Mouse (Mus musculus) 3T3-L1 (cell line): Measurements from ENCODE around the gene Gart.
A peak's percentile ranks its signal among the peaks of the same experiment; 100 is the strongest.

Experiments
- DNase-seq: peaks from one replicate; pipeline ENCODE4 v3.0.0-alpha.2; 2015; ENCODE audit warnings: low read depth, low spot score

The Gart gene

GRCm38 (mm10) chr16:91609501-91610245 is 37.1 kb downstream of the Gart start:
- peak; percentile 71 for DNase-seq

DNA sequence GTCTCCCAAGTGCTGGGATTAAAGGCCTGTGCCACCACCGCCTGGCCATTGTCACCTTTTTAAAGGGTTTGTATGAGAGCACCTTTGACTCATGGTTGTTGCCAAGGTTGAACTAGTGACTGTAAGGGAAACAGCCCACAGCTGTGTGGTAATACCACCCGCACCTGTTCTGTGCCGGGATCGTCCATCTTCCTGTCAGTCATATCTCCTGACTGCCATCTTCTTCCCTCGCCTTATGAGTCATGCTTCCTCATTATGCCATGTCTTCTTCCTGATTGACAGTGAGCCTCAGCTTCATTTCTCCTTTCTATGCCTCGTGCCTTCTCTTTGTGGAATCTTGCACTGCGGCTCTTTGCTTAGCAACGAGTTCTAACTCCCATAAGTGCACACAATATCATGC is 39.8 kb downstream of the Gart start:
- DNase-seq: no peak

DNA sequence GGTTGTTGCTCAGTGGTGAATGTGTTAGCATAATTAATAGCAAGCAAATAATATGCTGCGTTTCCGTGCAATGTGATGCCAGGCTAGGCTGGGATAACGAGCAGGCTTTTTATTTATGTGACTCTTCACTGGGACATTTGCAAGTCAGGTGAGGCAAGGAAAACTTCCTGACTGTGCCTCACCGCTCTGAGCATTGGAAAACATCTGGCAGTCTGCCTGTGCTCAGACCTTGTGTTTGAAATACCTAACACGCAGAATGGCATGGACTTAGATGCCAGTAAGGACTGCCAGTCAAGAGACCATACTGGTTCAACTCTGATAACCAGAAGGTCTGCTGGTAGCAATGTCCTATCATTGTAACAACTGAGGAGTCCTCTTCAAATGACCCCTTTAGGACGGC is 41.6 kb downstream of the Gart start:
- DNase-seq: no peak

DNA sequence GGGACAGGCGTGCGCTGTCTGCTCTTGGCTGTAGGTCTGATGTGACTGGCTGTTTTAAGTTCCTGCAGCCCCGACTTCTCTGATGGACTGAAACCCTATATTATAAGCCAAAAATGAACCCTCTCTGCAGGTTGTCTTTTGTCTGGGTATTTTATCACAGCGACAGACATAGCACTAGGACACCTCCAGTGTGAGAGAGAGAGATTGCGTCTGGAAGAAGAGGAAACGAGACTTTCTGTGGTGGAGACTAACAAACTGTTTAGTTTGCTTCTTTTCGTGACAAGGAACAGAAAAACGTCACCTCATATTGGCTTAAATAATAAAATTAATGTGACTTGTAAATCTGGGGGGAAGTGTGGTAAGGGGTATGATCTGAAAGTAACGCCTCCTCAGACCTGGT is 45.1 kb downstream of the Gart start:
- DNase-seq: no peak

DNA sequence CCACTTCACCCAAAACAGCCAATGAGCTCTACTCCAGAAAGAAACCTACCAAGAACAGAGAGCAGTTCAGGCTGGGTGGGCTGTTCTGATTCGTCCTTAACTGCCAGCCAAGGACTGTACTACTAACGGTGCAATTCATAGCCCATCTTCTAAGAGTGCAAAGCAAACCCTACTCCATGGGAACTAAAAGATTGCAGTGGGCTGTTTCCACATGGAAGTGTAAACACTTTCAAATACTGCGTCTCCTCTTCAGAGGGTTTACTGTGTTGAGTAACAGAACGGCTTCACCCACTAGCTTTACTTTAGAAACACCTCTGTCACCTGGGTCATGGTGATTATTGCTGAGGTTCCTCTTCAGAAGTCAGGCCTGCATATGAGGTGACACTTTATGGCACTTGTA is 45.7 kb downstream of the Gart start:
- DNase-seq: no peak

- DNase-seq: peak; percentile 56
These were observed 47.5 kb downstream of the Gart start for GRCm38 (mm10) chr16:91599242-91599641.

GRCm38 (mm10) chr16:91597672-91598010 is 49.1 kb downstream of the Gart start, which contains the start of gene Tmem50b:
Gene Tmem50b, minus strand, starts transcription at chr16:91597800.
- DNase-seq: peak; percentile 97

DNA sequence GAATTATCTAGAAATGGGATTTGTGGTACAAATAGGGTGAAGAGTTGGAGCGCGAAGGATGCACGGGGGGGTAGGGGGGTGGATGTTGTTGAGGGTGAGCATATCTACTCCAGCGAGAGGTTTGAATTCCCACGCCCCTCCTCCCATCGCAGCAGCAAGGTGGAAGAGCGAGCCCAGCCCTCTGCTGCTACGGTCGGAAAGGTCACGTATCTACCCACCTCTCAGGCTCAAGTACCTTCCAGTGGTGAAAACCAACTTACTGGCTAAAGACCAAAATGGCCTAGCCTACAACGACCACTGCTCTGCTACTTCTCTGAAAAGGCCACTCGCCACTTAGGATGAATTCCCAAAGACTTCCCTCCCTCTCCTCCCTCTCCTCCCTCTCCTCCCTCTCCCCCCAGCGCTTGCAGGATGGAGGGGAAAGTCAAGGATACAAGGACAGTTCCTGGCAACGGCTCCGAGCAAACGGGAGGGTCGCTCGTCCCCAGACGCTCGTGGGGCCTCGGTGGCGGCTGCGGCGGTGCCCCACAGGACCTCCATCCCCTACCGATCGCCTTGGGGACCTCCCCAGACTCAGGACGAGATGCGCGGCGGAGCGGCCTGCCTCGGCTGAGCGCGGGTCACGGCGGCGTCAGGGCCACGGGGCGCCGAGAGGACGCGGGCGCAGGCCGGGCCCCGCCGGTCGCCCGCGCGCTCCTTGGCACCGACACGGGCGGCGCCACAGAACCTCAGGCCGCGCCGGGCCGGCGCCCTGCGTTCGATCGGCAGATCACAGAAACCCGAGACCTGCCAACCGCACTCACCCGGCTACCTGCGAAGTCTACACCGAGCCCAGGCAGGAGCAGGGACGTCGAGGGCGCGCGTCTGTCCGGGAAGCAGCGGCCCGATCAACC is 49.7 kb downstream of the Gart start:
- DNase-seq: peak; percentile 44

DNA sequence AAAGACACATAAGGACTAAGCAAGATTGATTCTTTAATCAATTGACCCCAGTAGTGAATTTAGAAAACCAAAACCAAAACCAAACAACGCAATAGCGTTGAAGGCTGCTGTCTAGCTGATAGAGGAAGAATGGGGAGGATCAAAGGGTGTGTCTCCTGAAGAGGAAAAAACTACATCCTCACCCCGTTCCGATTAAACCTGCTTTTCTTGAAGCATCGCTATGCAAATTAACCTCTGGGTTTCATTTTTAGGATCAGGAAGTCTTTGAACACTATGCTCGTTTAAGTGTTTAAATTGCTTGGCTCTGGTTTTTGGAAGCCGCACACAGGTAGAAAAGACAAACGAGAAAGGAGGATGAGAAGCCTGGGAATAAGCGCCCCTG is 50.4 kb downstream of the Gart start:
- DNase-seq: no peak

DNA sequence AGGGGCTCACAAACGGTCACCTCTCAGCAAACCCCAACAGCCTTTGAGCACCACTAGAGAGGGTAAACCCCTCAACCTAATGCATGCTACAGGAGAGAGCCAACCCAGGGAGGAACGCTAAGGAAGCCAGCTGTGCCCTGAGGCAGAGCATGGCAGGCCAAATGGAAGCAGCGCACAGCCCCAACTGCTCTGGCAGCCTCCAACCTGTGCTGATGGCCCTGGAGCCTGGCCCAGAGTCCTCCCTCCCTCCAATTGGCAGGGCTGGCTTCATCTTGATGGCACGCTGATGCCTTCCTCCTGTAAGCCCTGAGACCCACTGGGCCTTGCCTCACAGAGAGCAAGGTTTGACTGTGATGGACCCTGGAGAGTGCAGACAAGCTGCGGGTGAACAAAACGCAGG is 51.7 kb downstream of the Gart start:
- no peak for DNase-seq

DNA sequence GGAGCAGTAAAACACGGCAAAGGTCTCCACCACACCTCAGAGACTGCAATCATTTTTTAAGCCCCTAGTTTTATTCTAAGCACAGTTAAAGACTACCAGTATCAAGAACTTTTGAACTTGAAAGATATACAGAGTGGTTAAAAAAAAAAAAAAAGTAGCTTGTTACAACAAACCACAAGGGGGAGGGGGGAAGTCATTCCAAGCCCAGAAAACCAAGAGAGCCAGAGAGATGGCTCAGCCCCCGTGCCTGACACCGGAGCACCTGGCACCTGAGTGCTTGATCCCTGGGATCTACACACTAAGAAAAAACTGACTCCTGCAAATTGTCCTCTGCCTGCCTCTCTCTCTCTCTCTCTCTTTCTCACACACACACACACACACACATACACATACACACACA is 53.5 kb downstream of the Gart start:
- no peak for DNase-seq

GRCm38 (mm10) chr16:91592162-91592561 is 54.6 kb downstream of the Gart start:
- DNase-seq: no peak

DNA sequence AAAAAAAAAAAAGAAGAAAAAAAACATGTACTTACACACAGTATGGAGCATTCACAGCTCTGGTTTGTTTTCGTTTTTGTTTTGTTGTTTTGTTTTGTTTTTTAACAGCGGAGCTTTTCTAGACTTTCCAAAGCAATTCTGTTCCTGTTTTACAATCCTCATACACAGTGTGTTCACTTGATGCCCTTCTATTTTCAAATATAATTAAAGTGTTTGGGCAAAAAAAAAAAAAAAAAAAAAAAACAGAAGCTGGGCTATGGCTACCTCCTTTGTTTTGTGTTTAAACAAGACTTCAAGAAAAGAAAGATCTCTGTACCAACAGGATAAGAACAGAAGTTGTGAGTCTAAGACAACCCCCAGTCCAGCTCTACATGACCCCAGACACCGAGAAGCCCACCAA is 58.0 kb downstream of the Gart start:
- no peak for DNase-seq

DNA sequence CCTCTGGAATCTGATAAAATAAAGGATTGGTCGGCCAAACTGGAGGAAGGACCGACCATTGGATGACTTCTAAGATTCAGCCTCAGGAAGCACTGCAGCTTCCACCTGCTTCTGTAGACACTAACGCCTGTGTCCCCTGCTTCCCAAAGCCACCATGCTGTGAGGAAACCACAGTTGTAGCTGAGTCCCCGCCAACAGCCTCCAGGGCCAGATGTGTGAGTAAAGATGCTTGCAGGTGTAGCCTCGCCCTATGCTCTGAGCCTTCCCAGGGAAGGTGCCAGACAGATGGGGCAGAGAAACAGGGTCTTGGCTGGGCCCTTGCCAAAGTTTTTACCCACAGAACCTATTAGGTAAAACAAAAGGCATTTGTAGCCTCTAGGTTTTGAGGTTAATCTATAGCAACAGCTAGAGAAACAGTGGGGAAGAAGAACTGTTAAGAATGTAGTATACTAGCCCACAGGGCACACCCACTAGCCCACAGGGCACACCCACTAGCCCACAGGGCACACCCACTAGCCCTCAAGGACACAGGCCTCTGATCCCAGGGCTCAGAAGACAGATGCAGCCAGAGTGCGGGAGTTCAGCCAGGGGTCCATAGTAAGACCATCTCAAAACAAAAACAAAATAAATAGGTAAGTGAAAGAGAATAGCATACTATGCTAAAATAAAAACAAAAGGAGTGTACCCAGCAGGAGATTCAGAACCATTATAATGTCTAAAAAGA is 58.9 kb downstream of the Gart start:
- DNase-seq: no peak

DNA sequence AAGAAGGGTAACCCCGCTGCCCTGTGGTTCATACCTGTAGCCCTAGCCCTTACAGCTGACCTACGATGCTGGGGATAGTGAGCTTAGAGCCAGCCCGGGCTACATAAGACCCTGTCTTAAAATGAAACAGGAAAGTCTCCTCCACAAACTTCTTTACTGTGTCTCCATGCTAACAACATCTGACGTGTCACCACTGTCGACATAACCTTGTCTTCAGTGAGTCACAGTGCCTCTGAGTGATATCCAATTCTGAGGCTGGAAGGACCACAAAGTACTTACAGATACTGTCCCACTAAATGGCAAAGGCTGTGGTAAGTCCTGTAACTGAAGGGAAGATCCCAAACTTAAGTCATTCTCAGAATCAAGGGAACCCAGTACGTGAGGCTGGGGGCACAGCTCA is 60.5 kb downstream of the Gart start:
- DNase-seq: no peak

- DNase-seq: no peak
These were observed 61.1 kb downstream of the Gart start for GRCm38 (mm10) chr16:91585617-91586016.

GRCm38 (mm10) chr16:91582307-91582706 is 64.4 kb downstream of the Gart start:
- DNase-seq: peak; percentile 66

DNA sequence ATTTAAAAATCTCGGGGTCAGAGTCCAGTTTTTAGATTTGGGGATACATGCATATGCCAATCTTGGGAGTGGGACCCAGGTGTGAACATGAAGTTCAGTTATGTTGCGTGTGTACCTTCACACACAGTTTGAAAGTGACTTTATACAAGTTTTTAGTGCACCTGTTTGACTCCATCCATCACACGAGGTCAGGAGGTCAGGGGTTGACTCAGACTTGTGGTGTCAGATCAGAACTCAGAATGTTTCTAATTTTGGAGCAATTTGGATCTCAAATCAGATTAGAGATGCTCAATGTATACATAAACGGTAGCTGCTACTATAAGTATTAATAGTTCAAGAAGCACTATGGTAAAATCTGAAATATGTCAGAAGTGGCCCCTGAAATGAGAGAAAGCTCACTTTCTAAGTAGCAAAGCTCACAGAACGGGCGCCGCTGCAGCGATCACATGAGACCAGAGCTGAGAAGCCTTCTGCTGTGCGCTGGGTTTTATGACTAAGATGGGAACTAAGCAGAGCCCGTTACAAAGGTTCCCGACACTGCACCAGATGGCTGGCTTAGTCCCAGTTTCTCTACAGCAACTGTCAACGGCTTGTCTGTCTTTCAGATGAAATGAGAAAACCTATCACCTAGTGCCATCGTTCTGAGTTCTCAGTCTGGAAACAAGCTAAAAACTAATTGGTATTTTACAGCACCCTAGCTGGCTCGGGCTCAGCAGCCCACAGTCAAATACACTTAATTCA is 67.6 kb downstream of the Gart start:
- DNase-seq: no peak

DNA sequence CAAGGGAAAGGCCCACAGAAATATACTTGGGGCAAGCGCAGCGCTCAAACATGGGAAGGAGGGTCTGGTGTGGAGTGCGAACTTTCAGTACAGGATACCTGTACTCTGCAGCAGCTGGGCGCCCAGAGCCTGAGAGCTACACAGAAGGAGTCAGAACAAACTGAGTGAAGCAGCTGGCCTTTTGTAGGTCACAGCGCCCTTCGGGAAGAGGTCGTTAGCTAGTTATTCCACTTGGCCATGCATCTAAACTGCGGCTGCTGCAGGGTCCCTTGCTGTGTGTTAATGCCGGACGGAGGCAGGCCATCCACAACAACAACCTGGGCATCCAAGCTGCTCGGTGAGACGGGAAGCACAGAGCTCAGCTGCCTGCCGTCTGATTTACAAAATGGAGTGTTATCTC is 71.6 kb downstream of the Gart start:
- DNase-seq: no peak
